Mouse (Mus musculus) forebrain, embryonic 11.5 days (tissue): ENCODE results near the gene Fbxo21. TPM values are rescaled to one million over a fixed set of nuclear protein-coding genes. Genes with fewer than 3 reads are reported as not detected.

Experiments used
- ATAC-seq: fragments of 200-750 bp; cut with Nextera tagmentation; replicated peaks from 2 replicates; pipeline ENCODE4 v1.8.0; 2017; ENCODE audit warnings: moderate TSS enrichment; ENCODE audit not compliant: low FRiP score
- DNase-seq: peaks from one replicate; pipeline ENCODE4 v3.0.0-alpha.2; 2017; ENCODE audit warnings: low spot score
- H3K27ac ChIP-seq: fragments of 300-500 bp; sonication (generic); 2 replicates; pipeline ENCODE4 v1.5.1; 2014; ENCODE audit warnings: low read depth, low read length
- H3K27me3 ChIP-seq: fragments of 300-500 bp; sonication (generic); 2 replicates; pipeline ENCODE4 v1.6.1; 2014; ENCODE audit warnings: mild to moderate bottlenecking, low read length, mixed read lengths; ENCODE audit not compliant: control insufficient read depth, insufficient read depth
- H3K36me3 ChIP-seq: fragments of 300-500 bp; sonication (generic); 2 replicates; pipeline ENCODE4 v1.6.1; 2014; ENCODE audit warnings: mild to moderate bottlenecking, low read length, moderate library complexity, mixed read lengths; ENCODE audit not compliant: control insufficient read depth, insufficient read depth
- H3K4me1 ChIP-seq: fragments of 300-500 bp; sonication (generic); replicated peaks from 2 replicates; pipeline ENCODE4 v1.6.1; 2014; ENCODE audit warnings: low read length, mixed read lengths; ENCODE audit not compliant: control insufficient read depth, insufficient read depth
- H3K4me2 ChIP-seq: fragments of 300-500 bp; sonication (generic); 2 replicates; pipeline ENCODE4 v1.6.1; 2014; ENCODE audit warnings: low read depth, mild to moderate bottlenecking, low read length, moderate library complexity, mixed read lengths; ENCODE audit not compliant: severe bottlenecking
- H3K4me3 ChIP-seq: fragments of 300-500 bp; sonication (generic); 2 replicates; pipeline ENCODE4 v1.5.1; 2014; ENCODE audit warnings: low read depth, low read length
- H3K9ac ChIP-seq: fragments of 300-500 bp; sonication (generic); 2 replicates; pipeline ENCODE4 v1.6.1; 2014; ENCODE audit warnings: low read length
- H3K9me3 ChIP-seq: fragments of 300-500 bp; sonication (generic); 2 replicates; pipeline ENCODE4 v1.6.1; 2016; ENCODE audit warnings: low read length, mixed read lengths; ENCODE audit not compliant: control insufficient read depth
- WGBS: fragments of 180-500 bp; shearing (Covaris S2); extraction: QIAGEN DNeasy Blood & Tissue Kit; methylation state at CpG from one replicate; pipeline ENCODE4 v1.1.7; 2014; 5-methylcytosine and 5-hydroxymethylcytosine counted together
- polyA plus RNA-seq: library from polyadenylated mRNA; unstranded; fragments of >200 nt; fragmentation: Nextera tagmentation; extraction: Ambion mirVana; gene quantifications from 2 replicates; pipeline ENCODE4 v1.2.1, GENCODE M21; 2014

Gene Fbxo21
- polyA plus RNA-seq, 1 experiment from 2014 or later = 122 TPM

- WGBS = 91% methylated on average over 10 of the region's 10 CpGs
- Histone ChIP-seq H3K9ac (no peak overlapping the region), H3K27ac (no peak overlapping the region), H3K36me3 (no peaks in the 10 kb centered on the region; the same call in 1 of the 2 replicates), H3K4me2 (no peak overlapping the region), H3K27me3 (no peaks in the 10 kb centered on the region), H3K4me1 (peaks cover 5% of the 10 kb centered on the region), H3K4me3 (no peak overlapping the region), H3K9me3 (no peaks in the 10 kb centered on the region)
- DNase-seq (no peak), ATAC-seq (no peak)
Measured at GRCm38 (mm10) chr5:118058858-118059257, 82.3 kb downstream of the Fbxo21 start.

- Histone ChIP-seq H3K27ac (no peak overlapping the region), H3K9me3 (no peaks in the 10 kb centered on the region), H3K4me2 (no peak overlapping the region), H3K9ac (no peak overlapping the region), H3K4me3 (no peak overlapping the region), H3K27me3 (no peaks in the 10 kb centered on the region), H3K36me3 (no peaks in the 10 kb centered on the region; the same call in 1 of the 2 replicates), H3K4me1 (peaks cover 12% of the 10 kb centered on the region)
- ATAC-seq (no peak), DNase-seq (no peak)
- 89% methylated on average over 9 of the region's 9 CpGs for WGBS
Measured at GRCm38 (mm10) chr5:118059646-118060045, 83.1 kb downstream of the Fbxo21 start.

Other genes with a start within 250 kb of the Fbxo21 start
- gene Nos1, start 195.7 kb upstream of the Fbxo21 start, polyA plus RNA-seq = 0.12 and 0.15 TPM in 2 replicates
- gene Tesc, start 51.0 kb downstream of the Fbxo21 start, polyA plus RNA-seq = 0.91 and 1.8 TPM in 2 replicates
- 27.6 and 28.5 TPM in 2 replicates for gene Fbxw8, start 178.7 kb downstream of the Fbxo21 start, polyA plus RNA-seq
- gene Hrk, start 187.9 kb downstream of the Fbxo21 start, polyA plus RNA-seq = 0.09 and 0.20 TPM in 2 replicates